Mouse (Mus musculus) embryonic fibroblast, embryonic 13.5 days (primary cell): ENCODE measurements around the gene Ttc3. TPM values are rescaled to one million over a fixed set of nuclear protein-coding genes. Genes with fewer than 3 reads are reported as not detected.
A peak's percentile ranks its signal among the peaks of the same experiment; 100 is the strongest.

ENCODE experiments used
- H3K27ac ChIP-seq: 2 replicates; pipeline ENCODE4 v1.5.1; 2012; ENCODE audit warnings: low read length, control low read depth, inconsistent platforms; ENCODE audit not compliant: insufficient read depth
- H3K4me1 ChIP-seq: 2 replicates; pipeline ENCODE4 v1.6.1; 2011; ENCODE audit warnings: low read length; ENCODE audit not compliant: control insufficient read depth, insufficient read depth
- H3K4me3 ChIP-seq: 2 replicates; pipeline ENCODE4 v1.5.1; 2011; ENCODE audit warnings: mild to moderate bottlenecking, control low read depth, low read length; ENCODE audit not compliant: insufficient read depth
- CTCF ChIP-seq: IDR thresholded peaks from 2 replicates; pipeline ENCODE4 v1.5.1; 2011; ENCODE audit warnings: mild to moderate bottlenecking, control low read depth, low read length, moderate library complexity, borderline replicate concordance; ENCODE audit not compliant: insufficient read depth
- POLR2A ChIP-seq: IDR thresholded peaks from 2 replicates; pipeline ENCODE4 v1.6.1; 2011; ENCODE audit warnings: low read depth, mild to moderate bottlenecking, control low read depth, low read length, moderate library complexity
- polyA plus RNA-seq: library from polyadenylated mRNA; stranded (reverse); fragments of >200 nt; gene quantifications from 2 replicates; pipeline ENCODE4 v1.2.4, GENCODE M21; 2011; ENCODE audit warnings: low read depth; ENCODE audit not compliant: missing spikeins, insufficient read length

Ttc3 gene
- polyA plus RNA-seq, 1 experiment, result 167 TPM

DNA sequence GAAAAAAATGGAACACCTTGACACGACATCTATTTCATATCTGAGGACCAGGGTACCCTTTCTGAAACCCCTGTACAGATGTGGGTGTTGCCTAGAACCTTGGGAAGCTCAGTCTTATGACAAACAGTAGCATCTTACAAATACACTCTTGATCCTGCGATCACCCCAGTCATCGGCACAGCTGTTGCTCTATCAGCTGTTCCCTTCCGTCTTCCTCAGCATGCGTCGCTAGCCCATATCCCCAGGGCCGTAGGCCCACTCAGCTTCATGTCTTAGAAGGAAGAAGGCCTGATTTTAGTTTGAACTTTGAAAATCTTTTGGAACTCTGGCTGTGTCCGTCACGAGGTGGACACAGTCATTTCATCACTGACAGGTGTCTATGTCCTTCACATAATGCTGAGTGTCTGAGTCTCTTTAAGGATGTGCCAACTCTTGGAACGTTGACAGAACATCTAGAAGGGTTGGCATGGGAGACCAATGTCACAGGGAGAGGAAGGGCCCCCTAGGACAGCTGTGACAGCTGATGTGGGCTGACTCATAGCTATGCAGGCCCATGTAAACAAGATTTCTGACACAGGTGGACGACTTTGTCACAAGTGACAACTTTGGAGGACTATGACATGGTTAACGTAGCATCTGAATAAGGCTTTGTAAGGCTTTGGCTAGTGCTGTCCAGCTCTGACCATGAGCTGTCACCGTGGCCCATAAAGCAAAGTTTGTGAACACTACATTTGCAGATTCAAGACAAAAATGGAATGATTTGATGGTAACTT is 9.7 kb upstream of the Ttc3 start:
- Histone ChIP-seq H3K27ac (no peak overlapping the region), H3K4me1 (peaks cover 3% of the 10 kb centered on the region), H3K4me3 (no peak overlapping the region)
- no peak for TF ChIP-seq CTCF

- TF ChIP-seq POLR2A, result peak; percentile 23; the same call in 1 of the 2 replicates
- TF ChIP-seq CTCF, result no peak
- Histone ChIP-seq H3K27ac (peak overlapping the region; percentile 89), H3K4me3 (no peak overlapping the region), H3K4me1 (peaks cover 3% of the 10 kb centered on the region)
Observed at GRCm38 (mm10) chr16:94362174-94362873, 8.1 kb upstream of the Ttc3 start.

GRCm38 (mm10) chr16:94363814-94364213 is 6.6 kb upstream of the Ttc3 start:
- H3K4me1 ChIP-seq, result peaks cover 3% of the 10 kb centered on the region
- H3K27ac ChIP-seq, result no peak overlapping the region
- no peak for TF ChIP-seq POLR2A
- no peak for TF ChIP-seq CTCF
- H3K4me3 ChIP-seq, result no peak overlapping the region

GRCm38 (mm10) chr16:94365435-94365834 is 5.0 kb upstream of the Ttc3 start:
- Histone ChIP-seq H3K4me1 (peaks cover 8% of the 10 kb centered on the region), H3K27ac (no peak overlapping the region), H3K4me3 (no peak overlapping the region)
- no peak for TF ChIP-seq CTCF
- no peak for TF ChIP-seq POLR2A

- H3K4me1 ChIP-seq, result peaks cover 4% of the 10 kb centered on the region; the same call in 1 of the 2 replicates
- peak overlapping the region; percentile 77 for H3K4me3 ChIP-seq
- H3K27ac ChIP-seq, result peak overlapping the region; percentile 51; the same call in 1 of the 2 replicates
- TF ChIP-seq POLR2A (peak; percentile 11; the same call in 1 of the 2 replicates), CTCF (no peak)
Observed at GRCm38 (mm10) chr16:94369596-94370172, 734 bp upstream of the Ttc3 start.

GRCm38 (mm10) chr16:94370915-94371300 is 490 bp downstream of the Ttc3 start:
- H3K27ac ChIP-seq, result peak overlapping the region; percentile 51
- TF ChIP-seq POLR2A (no peak; the same call in none of the 2 replicates), CTCF (no peak)
- H3K4me1 ChIP-seq, result peaks cover 4% of the 10 kb centered on the region; the same call in 1 of the 2 replicates
- peak overlapping the region; percentile 77 for H3K4me3 ChIP-seq

- peaks cover 4% of the 10 kb centered on the region; the same call in 1 of the 2 replicates for H3K4me1 ChIP-seq
- peak within 1 kb of the TSS; percentile 77 for H3K4me3 ChIP-seq
- peak within 1 kb of the TSS; percentile 51 for H3K27ac ChIP-seq
- no peak for TF ChIP-seq CTCF
- no peak for TF ChIP-seq POLR2A
Observed at GRCm38 (mm10) chr16:94371301-94371931, 998 bp downstream of the Ttc3 start, which contains the start of gene Pigp. Pigp (minus strand) TSS chr16:94371842.

GRCm38 (mm10) chr16:94379386-94379785 is 9.0 kb downstream of the Ttc3 start:
- Histone ChIP-seq H3K27ac (peak overlapping the region; percentile 42; the same call in 1 of the 2 replicates), H3K4me3 (no peak overlapping the region), H3K4me1 (peaks cover 9% of the 10 kb centered on the region)
- no peak for TF ChIP-seq POLR2A

DNA sequence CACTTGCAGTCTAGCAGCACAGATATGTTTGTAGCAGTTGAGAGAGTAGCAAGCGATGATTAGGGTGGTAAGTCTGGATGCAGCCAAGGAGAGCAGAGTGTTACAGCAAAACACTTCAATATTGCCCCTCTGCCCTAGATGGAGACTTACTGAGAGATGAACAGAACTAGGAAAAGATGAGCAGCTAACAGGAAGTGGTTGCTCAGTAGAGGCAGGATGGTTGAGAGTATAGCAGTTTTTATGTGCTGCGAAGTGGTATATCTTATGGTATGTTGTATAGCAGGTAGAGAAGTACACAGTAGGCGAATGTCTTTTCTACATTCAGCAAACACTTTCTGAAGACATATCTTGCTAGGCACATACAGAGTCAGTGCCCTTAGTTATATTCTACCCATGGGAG is 12.9 kb downstream of the Ttc3 start:
- TF ChIP-seq CTCF (no peak), POLR2A (no peak)
- peaks cover 5% of the 10 kb centered on the region for H3K4me1 ChIP-seq
- no peak overlapping the region for H3K27ac ChIP-seq

GRCm38 (mm10) chr16:94387690-94388089 is 17.3 kb downstream of the Ttc3 start:
- Histone ChIP-seq H3K4me3 (no peak overlapping the region), H3K27ac (no peak overlapping the region), H3K4me1 (no peaks in the 10 kb centered on the region; the same call in 1 of the 2 replicates)
- TF ChIP-seq CTCF (no peak), POLR2A (no peak)

More for the DNA sequence above, 12.9 kb downstream of the Ttc3 start:
- no peak overlapping the region for H3K4me3 ChIP-seq
